Mouse (Mus musculus) embryonic stem cell, embryonic (primary cell): ENCODE results near the gene Spp2.

ENCODE experiments used
- CTCF ChIA-PET, 4 experiments: fragments of 300-600 bp in 2 of 4; fragments of 350-600 bp in 2 of 4; sonication (Branson Sonifier 250); formaldehyde crosslinking; loops; one replicate each; lab custom pipeline; 2022; ENCODE audit warnings: inconsistent platforms in 2 of 4; lab: Charles Lee
- POLR2A ChIA-PET, 4 experiments: fragments of 300-600 bp in 2 of 4; fragments of 350-600 bp in 2 of 4; sonication (Branson Sonifier 250); formaldehyde crosslinking; loops; one replicate each; lab custom pipeline; 2022; ENCODE audit warnings: antibody characterized with exemption in 4 of 4, inconsistent platforms in 1 of 4; lab: Charles Lee

Spp2 gene

DNA sequence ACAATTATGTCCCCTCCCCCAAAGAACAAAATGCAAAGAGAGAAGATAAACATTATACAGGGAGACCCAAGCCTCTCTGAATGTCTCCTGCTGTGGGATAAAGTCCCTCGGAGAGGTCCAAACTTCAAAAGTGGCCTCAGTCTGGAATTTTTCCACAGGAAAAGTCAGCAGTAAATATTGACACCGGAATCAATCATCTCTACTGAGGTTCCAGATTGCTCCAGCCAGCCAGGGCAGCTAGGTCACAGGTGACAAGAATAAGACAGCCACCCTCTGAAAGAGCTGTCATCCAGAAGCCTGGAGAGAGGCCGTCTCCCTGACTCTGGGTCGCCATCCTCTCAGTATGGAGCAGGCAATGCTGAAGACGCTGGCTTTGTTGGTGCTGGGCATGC is at the start of gene Spp2:
Gene Spp2 (plus strand): TSS at position 155 of the 392 bp plus-strand sequence.
- CTCF ChIA-PET = no interaction called here
- POLR2A ChIA-PET = no interaction called here

DNA sequence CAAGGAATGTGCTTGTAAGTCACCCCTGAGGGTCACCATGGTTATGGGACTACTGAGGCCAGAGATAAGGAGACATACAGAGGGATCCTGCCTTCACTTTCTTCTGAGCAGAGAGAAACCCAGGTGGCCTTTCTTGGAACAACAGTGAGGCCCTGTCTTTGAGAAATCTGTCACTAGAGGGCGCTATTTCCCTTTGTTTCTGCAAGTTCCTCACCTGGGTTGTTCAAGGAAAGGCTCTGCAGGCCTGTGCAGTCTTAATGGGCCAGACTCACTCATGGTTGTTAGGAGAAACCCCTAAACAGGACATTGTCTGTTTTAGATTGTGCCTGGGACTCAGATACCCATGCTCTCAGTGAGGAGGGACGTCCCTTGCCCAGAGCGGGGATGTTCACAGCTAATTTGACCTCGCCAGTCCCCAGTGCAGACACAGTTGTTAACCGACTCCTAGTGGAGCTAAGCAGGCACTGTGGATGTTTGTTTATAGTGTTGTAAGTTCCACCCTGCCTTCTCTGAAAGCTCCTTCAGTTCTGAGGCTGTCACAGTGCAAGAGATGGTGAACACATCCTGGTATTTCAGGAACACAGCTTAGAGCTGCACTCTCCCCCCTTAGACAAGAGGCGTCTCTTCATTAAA is 49.2 kb upstream of the Spp2 start:
- CTCF ChIA-PET = interaction anchor here (0.6 to 2.9 kb wide), 20 partner anchors 9 to 1256 kb away, joined by 3 to 18 read pairs (median 3); no protein-coding TSS in a partner anchor
- POLR2A ChIA-PET = no interaction called here

DNA sequence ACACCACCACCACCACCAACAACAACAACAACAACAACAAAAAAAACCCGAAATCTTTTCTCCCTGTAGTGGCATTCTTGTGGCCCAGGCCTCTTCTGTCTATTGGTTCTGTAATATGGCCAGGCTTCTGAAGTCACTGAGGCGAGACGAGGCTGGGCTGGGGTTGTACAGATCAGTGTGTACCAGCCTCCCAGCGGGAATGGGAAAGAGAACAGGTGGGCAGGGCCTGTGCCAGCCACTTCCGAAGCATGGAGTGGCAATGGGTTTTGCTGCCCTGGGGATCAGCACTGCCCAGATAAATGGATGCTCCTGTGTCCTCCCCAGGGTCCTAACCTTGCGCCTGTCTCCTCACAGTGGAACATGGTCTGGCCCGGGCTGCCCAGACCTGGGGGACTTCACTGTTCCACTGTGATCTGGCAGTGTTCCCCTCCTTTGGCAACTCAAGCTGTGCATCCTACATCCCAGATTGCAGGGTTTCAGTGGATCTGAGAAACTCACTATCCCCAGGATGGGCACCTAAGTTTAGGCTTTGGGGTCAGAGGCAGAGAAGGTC is 48.6 kb upstream of the Spp2 start:
- ChIA-PET CTCF (interaction anchor here (0.6 to 2.9 kb wide), 18 partner anchors 9 to 1255 kb away, joined by 3 to 18 read pairs (median 4); no protein-coding TSS in a partner anchor), POLR2A (no interaction called here)

DNA sequence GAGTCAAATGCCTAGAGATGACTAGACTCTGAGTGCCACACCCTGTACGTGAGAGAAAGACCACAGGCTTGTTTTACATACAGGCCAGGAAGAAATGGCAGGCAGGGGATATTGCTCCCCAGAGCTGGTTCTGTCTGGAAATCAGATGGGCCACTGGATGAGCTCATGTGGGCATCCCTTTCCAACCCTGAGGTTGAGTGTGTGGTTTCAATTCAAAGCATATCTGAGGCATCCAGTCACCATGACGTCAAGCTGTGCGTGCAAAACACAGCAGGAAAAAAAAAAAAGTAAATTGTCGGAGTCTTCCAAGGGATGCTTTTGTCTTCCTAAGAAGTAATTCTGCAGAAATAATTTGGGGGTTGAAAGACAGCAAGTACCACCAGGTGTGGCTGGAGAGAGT is 45.7 kb upstream of the Spp2 start:
- POLR2A ChIA-PET = interaction anchor here in 2 of 4 experiments (0.6 kb wide), 2 partner anchors 742 to 1714 kb away, joined by 3 to 4 read pairs; no protein-coding TSS in a partner anchor
- CTCF ChIA-PET = interaction anchor here in 1 of 4 experiments (0.7 kb wide), 3 partner anchors 22 to 45 kb away, joined by 3 to 5 read pairs (median 3); no protein-coding TSS in a partner anchor

DNA sequence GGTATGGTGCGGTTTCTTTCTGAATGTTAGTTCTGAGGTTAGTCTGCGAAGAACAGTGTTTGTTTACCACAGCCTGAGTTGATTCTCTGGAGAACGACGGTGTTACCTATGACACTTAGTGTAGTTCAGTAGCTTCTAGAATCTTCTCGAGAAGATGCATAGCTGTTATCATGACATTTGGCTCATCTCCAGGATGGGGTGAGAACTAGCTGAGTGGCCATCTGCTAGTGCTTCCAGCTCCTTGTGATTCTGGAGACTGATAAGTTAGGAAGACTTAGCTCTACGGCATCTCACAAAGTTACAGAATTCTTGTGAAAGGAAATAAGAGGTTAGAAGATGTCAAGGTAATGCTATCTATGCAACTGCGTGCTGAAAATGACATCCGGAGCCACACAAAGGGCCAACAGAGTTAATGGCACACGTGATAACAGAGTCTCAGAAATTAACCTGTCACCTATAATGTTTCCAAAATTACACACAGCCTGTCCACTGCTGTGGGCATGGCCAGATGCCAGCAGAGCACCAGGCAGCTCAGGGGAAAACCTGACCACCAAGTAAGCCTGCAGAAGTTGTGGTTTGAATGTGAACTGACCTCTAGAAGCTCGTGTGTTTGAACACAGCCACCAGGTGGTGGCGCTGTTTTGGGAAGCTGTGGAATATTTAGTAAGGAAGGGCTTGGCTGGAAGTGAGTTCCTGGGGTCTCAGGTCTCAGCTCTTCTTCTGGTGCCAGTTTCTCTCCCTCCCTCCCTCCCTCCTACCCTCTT is 39.7 kb upstream of the Spp2 start:
- POLR2A ChIA-PET = interaction anchor here in 1 of 4 experiments (0.6 kb wide), 2 partner anchors 272 to 766 kb away, joined by 3 read pairs; no protein-coding TSS in a partner anchor
- CTCF ChIA-PET = interaction anchor here (0.5 to 3.0 kb wide), 15 partner anchors 9 to 1160 kb away, joined by 3 to 18 read pairs (median 3); no protein-coding TSS in a partner anchor

DNA sequence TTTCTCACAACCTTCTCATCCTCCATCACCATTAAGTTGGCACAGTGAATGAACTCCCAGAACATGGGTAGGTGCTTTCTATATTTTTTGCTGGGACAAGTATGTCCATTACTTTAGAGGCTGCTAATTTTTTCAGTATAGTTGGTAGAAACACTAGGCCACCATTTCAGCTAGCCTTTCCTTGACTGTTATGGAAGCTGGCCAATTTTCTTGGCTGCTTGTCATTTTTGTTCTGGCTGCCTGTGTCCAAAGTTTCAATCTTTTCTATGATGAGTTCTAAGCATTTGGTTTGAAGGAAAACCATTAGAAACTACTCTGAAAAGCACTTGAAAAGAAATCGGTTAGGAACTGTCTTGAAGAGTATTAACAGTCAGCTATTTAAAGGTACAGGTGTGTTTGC is 28.3 kb upstream of the Spp2 start:
- POLR2A ChIA-PET = no interaction called here
- CTCF ChIA-PET = no interaction called here

DNA sequence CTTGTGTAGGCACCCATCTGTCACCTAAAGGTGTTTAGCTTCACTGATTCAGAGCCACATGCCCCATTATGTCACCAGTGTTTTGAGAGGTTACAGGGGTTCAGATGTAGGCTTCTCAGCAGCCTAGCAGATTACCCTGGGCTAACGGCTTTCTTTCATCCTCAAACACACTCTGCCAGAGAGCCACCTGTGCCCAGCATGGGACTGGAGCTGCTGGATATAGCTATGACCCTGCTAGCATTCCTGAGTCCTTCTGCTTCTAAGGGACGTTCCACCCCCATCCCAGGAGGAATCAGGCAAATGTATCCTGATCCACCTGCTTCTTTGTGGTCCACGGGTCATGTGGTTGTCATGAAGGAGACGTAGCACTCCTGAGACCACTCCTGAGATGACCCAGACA is 15.1 kb upstream of the Spp2 start:
- ChIA-PET POLR2A (no interaction called here), CTCF (no interaction called here)

DNA sequence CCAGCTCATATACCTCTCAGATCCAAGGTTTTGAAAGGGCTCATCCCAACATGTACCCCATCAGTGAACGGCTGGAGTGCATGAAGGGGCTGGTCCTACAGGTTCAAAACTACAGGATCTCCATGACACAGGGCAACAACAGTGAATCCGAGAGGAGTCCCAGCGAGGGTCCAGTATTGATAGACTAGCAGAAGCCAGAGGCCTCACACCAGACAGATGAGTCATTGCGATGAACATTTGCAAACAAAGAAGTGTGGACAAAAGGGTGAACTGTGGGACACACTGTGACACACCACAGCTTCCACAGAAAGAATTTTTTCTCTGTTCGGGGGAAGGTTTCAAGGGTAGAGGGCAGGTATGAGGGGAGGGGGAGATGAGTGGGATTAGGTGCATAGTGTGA is 13.4 kb upstream of the Spp2 start:
- CTCF ChIA-PET = no interaction called here
- POLR2A ChIA-PET = no interaction called here

DNA sequence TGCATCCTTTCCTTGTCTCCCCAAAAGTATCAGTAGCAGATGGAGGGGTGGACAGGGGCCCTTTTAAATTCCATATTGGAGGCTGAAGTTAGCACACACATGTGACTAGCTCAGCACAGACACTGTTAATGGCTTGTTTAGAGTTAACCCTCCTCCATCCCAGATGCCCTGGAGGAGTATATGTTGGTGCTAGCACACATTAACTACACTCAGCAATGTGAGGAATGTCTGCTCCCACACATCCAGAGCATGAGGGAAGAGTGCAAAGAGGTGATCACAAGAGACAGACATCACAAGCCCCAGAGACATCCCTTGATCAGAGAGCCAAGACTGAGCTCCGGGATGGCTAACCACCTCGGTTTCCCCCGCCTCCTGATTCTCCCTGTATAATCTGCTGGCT is 3.4 kb upstream of the Spp2 start:
- POLR2A ChIA-PET = interaction anchor here in 1 of 4 experiments (1.3 kb wide), 1 partner anchor 12 kb away, joined by 3 read pairs; no protein-coding TSS in a partner anchor
- CTCF ChIA-PET = interaction anchor here in 1 of 4 experiments (1.0 kb wide), 1 partner anchor 21 kb away, joined by 3 read pairs; no protein-coding TSS in a partner anchor

DNA sequence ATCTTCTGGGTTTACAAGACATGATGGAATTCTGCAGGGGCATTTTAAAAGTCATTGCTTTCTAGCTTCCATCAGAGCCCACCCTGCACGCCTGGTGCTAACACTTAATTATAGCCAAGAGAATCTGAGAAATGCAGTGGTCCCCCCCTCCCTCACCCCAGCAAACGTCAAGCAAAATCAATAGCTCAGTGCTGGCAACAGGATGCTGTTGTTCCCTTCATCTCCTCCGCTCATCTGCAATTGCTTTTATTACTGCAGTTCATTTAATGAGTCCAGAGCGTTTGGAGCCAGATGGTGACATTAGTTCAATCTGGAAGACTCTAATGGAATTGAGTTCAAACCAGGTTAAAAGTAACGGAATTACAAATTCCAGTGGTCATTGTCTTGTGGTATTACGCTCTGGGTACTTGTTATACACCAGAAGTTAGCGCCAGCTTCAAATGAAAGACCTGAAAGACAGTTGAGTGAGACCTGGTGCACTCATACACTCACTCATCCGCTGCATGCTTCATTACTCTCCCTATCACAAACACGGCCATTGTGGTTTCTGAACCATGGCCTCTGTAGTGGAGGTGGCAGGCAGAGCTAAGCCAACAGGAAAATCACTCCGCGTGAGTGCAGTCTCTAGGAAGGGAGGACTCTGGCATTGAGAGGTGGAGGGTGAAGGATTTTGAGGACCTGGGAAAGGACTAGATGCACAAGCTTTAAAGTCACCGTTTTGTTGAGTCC is 519 bp upstream of the Spp2 start:
- CTCF ChIA-PET = interaction anchor here in 1 of 4 experiments (0.8 kb wide), 1 partner anchor 45 kb away, joined by 5 read pairs; no protein-coding TSS in a partner anchor
- POLR2A ChIA-PET = interaction anchor here in 1 of 4 experiments (0.6 kb wide), 1 partner anchor 102 kb away, joined by 3 read pairs; no protein-coding TSS in a partner anchor

DNA sequence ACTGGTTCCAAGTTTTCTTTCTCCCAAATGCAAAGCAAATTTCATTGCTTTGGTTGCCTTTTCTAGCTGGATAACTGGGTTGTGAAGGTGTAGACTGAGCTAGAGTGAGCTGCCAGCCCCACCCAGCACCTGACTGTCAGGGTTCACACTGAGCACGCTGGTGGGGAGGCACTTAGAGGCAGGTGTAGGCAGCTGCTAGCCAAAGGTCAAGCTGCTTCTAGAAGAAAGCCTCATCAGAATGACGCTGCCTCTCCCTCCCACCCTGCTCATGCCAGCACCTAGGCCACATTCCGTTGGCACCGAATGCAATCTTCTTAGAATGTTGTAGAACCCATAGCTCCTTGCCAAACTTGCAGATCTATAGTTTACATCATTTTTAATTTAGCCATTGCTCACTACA is 1.6 kb downstream of the Spp2 start:
- CTCF ChIA-PET = interaction anchor here in 2 of 4 experiments (0.5 to 1.0 kb wide), 3 partner anchors 16 to 899 kb away, joined by 3 to 17 read pairs (median 3); no protein-coding TSS in a partner anchor
- POLR2A ChIA-PET = interaction anchor here in 1 of 4 experiments (0.5 kb wide), 1 partner anchor 689 kb away, joined by 3 read pairs; no protein-coding TSS in a partner anchor

DNA sequence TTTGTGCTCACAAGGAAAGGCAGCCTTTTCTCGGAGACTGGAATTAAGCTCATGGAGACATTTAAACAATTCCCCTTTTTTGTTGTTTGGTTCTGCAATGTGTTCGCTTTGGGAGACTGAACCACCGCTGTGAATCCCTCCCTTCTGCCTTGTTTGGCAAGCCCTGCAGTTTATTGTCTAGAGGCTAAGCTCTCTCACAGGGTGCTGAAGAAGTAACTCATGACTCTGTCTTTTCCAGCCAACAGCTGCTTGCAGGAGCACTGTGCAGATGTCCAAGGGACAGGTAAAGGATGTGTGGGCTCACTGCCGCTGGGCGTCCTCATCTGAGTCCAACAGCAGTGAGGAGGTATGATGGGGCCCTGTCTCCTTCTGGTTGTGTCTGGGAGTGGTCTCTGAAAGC is 5.3 kb downstream of the Spp2 start:
- CTCF ChIA-PET = interaction anchor here in 3 of 4 experiments (0.5 to 1.8 kb wide), 6 partner anchors 12 to 1638 kb away, joined by 3 to 12 read pairs (median 4); no protein-coding TSS in a partner anchor
- POLR2A ChIA-PET = no interaction called here

DNA sequence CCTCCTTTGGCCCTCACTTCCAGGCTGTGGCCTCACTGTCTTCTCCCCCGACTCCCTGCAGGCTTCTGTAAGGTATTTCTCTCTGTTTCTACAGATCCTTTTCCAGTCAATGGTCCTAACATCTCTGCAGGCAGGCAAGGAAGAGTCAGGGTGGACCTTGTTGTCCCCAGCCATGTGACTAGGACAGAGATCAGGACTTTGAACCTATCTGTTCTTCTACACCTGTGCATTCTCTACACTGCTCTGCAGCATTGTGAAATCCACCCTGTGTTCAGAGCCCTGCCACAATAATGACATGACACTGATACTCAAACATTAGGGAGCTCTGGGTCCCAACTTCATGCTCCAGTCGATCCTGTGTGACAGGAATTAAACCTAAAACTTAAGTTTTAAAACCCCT is 12.2 kb downstream of the Spp2 start:
- ChIA-PET POLR2A (no interaction called here), CTCF (no interaction called here)

DNA sequence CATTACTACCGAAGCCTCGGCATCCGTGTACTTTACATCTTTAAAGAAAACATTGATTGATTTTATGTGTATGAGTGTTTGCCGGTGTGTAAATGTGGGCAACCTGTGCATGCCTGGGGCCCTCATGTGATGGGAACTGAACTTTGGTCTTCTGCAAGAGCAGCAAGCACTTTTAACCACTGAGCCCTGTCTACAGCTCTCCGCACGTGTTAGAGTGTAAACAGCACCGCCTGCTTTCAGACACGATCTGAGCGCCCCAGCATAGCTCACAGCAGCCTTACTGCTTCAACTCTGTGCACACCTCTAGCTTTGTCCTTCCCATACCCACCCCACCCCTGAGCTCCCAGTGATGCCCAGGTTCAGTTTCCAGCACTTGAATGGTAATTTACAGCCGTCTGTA is 15.3 kb downstream of the Spp2 start:
- POLR2A ChIA-PET = interaction anchor here in 2 of 4 experiments (0.5 to 0.6 kb wide), 2 partner anchors 74 to 400 kb away, joined by 3 to 5 read pairs; no protein-coding TSS in a partner anchor
- CTCF ChIA-PET = interaction anchor here in 1 of 4 experiments (1.3 kb wide), 1 partner anchor 299 kb away, joined by 3 read pairs; no protein-coding TSS in a partner anchor

DNA sequence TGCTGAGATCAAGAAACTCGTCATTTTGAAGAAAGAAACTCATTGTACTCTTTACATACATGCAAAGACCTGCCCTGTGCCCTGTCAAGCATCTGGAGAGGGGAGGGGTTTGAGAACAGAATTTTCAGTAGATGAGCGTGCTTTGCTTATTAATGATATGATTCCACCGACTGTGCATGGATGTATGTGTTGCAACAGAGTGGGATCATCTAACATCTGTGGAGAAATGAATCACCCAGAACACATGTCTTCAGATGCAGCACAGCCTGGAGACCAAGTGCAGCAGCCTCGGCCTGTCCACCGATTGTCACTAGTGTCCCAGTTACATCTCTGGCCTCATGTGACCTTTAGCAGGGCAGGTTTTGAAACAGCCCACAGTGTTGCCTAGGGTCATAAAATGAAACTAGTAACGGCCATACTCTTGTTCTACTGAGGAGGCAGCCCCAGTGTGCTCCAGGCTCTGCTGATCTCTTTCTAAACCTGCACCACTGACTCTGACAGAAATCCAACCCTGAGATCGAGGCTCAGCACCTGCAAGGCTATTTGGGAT is 16.2 kb downstream of the Spp2 start:
- CTCF ChIA-PET = interaction anchor here in 1 of 4 experiments (1.3 kb wide), 1 partner anchor 298 kb away, joined by 3 read pairs; no protein-coding TSS in a partner anchor
- POLR2A ChIA-PET = interaction anchor here in 1 of 4 experiments (0.6 kb wide), 1 partner anchor 73 kb away, joined by 3 read pairs; no protein-coding TSS in a partner anchor

DNA sequence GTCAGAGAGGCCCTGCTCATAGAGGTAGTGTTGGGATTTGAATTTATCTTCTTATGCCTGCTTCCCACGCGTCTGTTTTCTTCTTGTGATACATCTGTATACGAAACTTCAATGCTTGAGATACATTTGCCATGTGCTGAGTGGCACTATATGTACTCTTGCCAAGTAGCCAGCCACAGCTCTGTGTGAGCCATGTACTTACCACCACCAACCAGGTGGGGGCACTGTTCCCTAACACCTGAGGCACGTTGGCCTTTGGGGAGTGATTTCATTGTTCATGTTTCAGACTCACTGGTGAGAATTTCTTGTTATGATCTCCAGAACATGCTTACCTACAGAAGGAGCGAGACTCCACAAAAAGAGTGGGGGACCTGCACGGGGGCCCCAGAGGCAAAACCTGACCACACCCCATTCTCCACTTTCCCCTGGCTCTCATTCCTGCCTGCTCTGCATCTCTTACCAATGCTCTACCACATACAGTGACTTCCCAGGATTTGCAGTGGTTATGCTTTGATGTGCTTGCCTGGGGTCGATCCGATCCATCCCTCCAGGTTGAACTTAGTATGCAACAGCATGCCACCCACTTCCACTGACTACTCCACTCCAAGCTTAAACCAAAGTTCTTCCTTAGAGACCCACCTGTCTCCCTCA is 18.0 kb downstream of the Spp2 start:
- POLR2A ChIA-PET = interaction anchor here in 3 of 4 experiments (0.6 to 1.0 kb wide), 3 partner anchors 29 to 278 kb away, joined by 3 read pairs; no protein-coding TSS in a partner anchor

More for the DNA sequence above, 18.0 kb downstream of the Spp2 start:
- CTCF ChIA-PET = interaction anchor here (0.5 to 2.2 kb wide), 36 partner anchors 9 to 771 kb away, joined by 3 to 29 read pairs (median 3); no protein-coding TSS in a partner anchor
